Mouse (Mus musculus) liver, embryonic 16.5 days (tissue): Measurements from ENCODE around the gene Aqp1. TPM values are rescaled to one million over a fixed set of nuclear protein-coding genes. Genes with fewer than 3 reads are reported as not detected.

Experiments used
- ATAC-seq: fragments of 200-750 bp; cut with Nextera tagmentation; 2 replicates; pipeline ENCODE4 v1.8.0; 2017; ENCODE audit warnings: low read depth, mild to moderate bottlenecking, moderate number of reproducible peaks, moderate library complexity
- H3K27ac ChIP-seq: fragments of 300-500 bp; sonication (generic); 2 replicates; pipeline ENCODE4 v1.5.1; 2014; ENCODE audit warnings: mild to moderate bottlenecking, low read length
- H3K27me3 ChIP-seq: fragments of 300-500 bp; sonication (generic); 2 replicates; pipeline ENCODE4 v1.6.1; 2014; ENCODE audit warnings: low read depth, low read length, mixed read lengths; ENCODE audit not compliant: control insufficient read depth, insufficient read depth
- H3K36me3 ChIP-seq: fragments of 300-500 bp; sonication (generic); 2 replicates; pipeline ENCODE4 v1.6.1; 2014; ENCODE audit warnings: mild to moderate bottlenecking; ENCODE audit not compliant: control insufficient read depth, insufficient read depth
- H3K4me1 ChIP-seq: fragments of 300-500 bp; sonication (generic); 2 replicates; pipeline ENCODE4 v1.6.1; 2014; ENCODE audit warnings: low read depth, low read length, mixed read lengths; ENCODE audit not compliant: control insufficient read depth
- H3K4me2 ChIP-seq: fragments of 300-500 bp; sonication (generic); 2 replicates; pipeline ENCODE4 v1.6.1; 2014; ENCODE audit warnings: low read depth, low read length, mixed read lengths
- H3K4me3 ChIP-seq: fragments of 300-500 bp; sonication (generic); 2 replicates; pipeline ENCODE4 v1.5.1; 2014; ENCODE audit warnings: low read depth, mild to moderate bottlenecking, low read length
- H3K9ac ChIP-seq: fragments of 300-500 bp; sonication (generic); 2 replicates; pipeline ENCODE4 v1.6.1; 2014; ENCODE audit warnings: low read depth, low read length
- H3K9me3 ChIP-seq: fragments of 300-500 bp; sonication (generic); replicated peaks from 2 replicates; pipeline ENCODE4 v1.6.1; 2016; ENCODE audit warnings: low read length; ENCODE audit not compliant: control insufficient read depth
- WGBS: fragments of 180-500 bp; shearing (Covaris S2); extraction: QIAGEN DNeasy Blood & Tissue Kit; methylation state at CpG from one replicate; pipeline ENCODE4 v1.1.7; 2014; ENCODE audit not compliant: insufficient replicate concordance; 5-methylcytosine and 5-hydroxymethylcytosine counted together
- microRNA-seq: library from miRNA; unstranded; fragments of <30 nt; microRNA quantifications from one replicate; pipeline ENCODE4, GENCODE M21; 2016
- polyA plus RNA-seq: library from polyadenylated mRNA; unstranded; fragments of >200 nt; fragmentation: Nextera tagmentation; extraction: Ambion mirVana; gene quantifications from 2 replicates; pipeline ENCODE4 v1.2.1, GENCODE M21; 2015

Aqp1 gene
- polyA plus RNA-seq, 1 experiment from 2014 or later: 75.9 TPM

GRCm38 (mm10) chr6:55396622-55397041, 60.4 kb downstream of the Aqp1 start:
- 65% methylated on average over 11 of the region's 11 CpGs for WGBS
- no peak overlapping the region for H3K4me2 ChIP-seq

More at GRCm38 (mm10) chr6:55396622-55397041, 60.4 kb downstream of the Aqp1 start:
- Histone ChIP-seq H3K9me3 (no peaks in the 10 kb centered on the region), H3K27ac (no peak overlapping the region), H3K4me3 (no peak overlapping the region), H3K36me3 (no peaks in the 10 kb centered on the region), H3K27me3 (0 out of 2 replicates have a peak, but pooled peaks cover 5% of the 10 kb centered on the region), H3K4me1 (no peaks in the 10 kb centered on the region), H3K9ac (no peak overlapping the region)
- ATAC-seq: no peak

Small RNA genes lying within 50 kb of the gene (microRNA-seq; reads per million reads assigned to microRNA genes)
- not detected for gene Gm25458

Other genes starting within 250 kb of the Aqp1 start
- gene Crhr2, start 203.4 kb upstream of the Aqp1 start, polyA plus RNA-seq: 0.39 and 0.64 TPM in 2 replicates
- 0.20 and 0.24 TPM in 2 replicates for gene Inmt, start 161.4 kb upstream of the Aqp1 start, polyA plus RNA-seq
- gene Mindy4, start 133.0 kb upstream of the Aqp1 start, polyA plus RNA-seq: 0.82 and 1.2 TPM in 2 replicates
- gene Ghrhr, start 39.9 kb downstream of the Aqp1 start, polyA plus RNA-seq: not detected in 2 replicates
- 0.08 and 0.09 TPM in 2 replicates for gene Adcyap1r1, start 115.5 kb downstream of the Aqp1 start, polyA plus RNA-seq